Mouse (Mus musculus) c-Kit-negative CD71-positive TER-119-positive erythroid progenitor cells, embryonic 14.5 days (primary cell): ENCODE data around the gene Svbp.

Experiments used
- DNase-seq: peaks from one replicate; pipeline ENCODE4 v3.0.0-alpha.2; 2013; ENCODE audit warnings: low read depth, low spot score

Svbp gene

GRCm38 (mm10) chr4:119194909-119195581 lies at the start of gene Svbp:
TSS of gene Svbp (plus strand) at chr4:119195306.
- peak; percentile 85 for DNase-seq

GRCm38 (mm10) chr4:119146816-119147215 lies 48.3 kb upstream of the Svbp start:
- DNase-seq: no peak

- DNase-seq: no peak
Measured at GRCm38 (mm10) chr4:119147347-119147746, 47.8 kb upstream of the Svbp start.

GRCm38 (mm10) chr4:119148741-119149140 lies 46.4 kb upstream of the Svbp start:
- DNase-seq: no peak

DNA sequence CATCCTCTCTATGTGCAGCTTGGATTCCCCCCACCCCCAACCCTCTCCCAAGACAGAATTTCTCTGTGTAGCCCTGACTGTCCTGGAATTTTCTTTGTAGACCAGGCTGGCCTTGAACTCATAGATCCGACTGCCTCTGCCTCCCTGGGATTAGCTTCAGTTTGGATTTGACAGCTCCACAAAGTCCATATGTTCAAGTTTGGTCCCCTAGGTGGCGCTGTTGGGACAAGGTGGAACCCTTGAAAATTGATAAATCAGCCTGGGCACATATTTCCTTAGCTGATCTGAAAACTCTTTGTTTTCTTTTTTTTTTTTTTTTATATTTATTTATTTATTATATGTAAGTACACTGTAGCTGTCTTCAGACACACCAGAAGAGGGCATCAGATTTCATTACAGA lies 37.9 kb upstream of the Svbp start:
- DNase-seq: peak; percentile 71

- DNase-seq: no peak
Measured at GRCm38 (mm10) chr4:119157891-119158290, 37.2 kb upstream of the Svbp start.

- no peak for DNase-seq
Measured at GRCm38 (mm10) chr4:119161358-119161757, 33.7 kb upstream of the Svbp start.

- DNase-seq: no peak
Measured at GRCm38 (mm10) chr4:119162990-119163389, 32.1 kb upstream of the Svbp start.

DNA sequence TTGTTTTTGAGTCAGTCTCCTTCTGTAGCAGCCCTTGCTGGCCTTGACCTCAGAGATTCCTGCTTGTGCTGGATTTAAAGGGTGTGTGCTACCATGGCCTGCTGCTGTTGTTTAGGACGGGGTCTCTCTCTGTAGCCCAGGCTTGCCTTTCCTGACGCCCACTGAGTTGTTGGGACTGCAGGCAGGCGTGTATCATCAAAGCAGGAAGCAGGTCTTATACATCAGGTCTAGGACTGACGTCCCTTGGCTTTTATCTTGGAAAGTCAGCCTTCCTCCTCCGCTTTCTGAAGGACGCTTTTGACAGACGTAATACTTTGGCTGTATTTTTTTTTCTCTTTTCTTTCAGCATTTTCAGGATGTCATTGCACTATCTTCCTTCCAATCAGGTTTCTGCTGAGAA lies 29.2 kb upstream of the Svbp start:
- DNase-seq: no peak

DNA sequence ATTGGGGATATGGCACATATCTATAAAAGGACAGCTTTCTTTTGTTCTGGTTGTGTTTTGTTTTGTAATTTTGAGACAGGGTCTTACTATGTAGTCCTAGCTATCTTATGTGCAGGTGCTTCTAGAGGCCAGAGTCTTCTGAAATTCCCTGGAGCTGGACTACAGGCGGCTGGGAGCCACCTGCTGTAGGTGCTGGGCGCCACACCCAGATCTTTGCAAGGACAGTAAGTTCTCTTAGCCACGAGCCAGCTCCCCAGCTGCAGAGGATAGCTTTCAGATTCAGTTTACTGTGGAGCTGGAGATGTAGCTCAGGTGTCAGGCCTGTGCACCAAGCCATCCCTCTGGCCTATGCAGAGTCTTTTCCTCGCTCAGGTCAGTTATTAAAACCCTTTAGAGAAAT lies 28.0 kb upstream of the Svbp start:
- DNase-seq: no peak

DNA sequence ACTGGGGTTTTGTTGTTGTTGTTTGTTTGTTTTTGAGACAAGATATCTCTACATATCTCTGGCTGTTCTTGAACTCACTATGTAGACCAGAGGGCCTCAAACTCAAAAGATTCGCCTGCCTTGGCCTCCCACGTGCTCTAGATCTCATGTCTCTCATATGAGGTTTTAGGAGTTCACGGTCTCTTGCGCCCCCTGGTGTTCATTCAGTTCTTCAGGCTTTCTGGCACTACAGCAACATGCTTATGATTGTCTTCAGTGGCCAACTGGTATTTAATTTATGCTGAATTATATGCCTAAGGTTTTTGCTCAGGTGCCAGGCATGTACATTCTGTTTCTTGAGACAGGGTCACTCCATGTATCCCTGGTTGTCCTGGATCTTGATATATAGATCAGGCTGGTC lies 27.4 kb upstream of the Svbp start:
- peak; percentile 86 for DNase-seq

DNA sequence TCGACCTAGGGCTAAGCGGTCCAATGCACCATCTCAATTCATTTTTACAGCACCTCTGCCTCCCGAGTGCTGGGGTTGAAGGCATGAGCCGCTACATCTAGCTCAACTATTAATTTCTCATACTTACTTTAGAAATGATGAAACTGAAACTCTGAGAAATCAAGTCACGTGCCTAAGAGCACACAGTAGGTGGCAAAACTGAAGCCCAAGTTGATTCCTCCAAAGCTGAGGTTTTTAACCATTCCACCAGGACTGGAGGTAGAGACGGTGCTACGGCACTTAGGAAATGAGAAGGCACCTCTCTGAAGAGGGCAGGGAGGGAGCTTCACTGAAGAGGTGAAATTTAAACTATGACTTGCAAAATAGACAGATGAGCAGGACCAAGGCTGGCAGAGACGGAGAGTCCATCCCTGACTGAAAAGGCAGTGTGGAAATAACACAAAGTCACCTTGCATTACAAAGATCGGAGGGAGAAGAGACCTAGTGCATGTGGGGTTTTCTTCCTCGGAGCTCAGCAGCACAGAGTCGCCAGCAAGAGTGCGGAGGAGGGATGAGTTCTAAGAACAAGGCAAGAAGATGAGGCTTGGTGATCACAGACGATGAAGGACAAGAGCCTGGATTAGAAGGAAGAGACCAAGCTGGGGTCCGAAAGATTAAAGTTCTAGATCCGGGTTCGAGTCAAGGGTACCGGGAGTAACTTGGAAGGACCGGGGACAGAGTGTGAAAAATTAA lies 22.0 kb upstream of the Svbp start:
- no peak for DNase-seq

- peak; percentile 96 for DNase-seq
Measured at GRCm38 (mm10) chr4:119173851-119174453, 21.2 kb upstream of the Svbp start, which contains the start of gene Zfp691. TSS of gene Zfp691 (minus strand) at chr4:119174195.

DNA sequence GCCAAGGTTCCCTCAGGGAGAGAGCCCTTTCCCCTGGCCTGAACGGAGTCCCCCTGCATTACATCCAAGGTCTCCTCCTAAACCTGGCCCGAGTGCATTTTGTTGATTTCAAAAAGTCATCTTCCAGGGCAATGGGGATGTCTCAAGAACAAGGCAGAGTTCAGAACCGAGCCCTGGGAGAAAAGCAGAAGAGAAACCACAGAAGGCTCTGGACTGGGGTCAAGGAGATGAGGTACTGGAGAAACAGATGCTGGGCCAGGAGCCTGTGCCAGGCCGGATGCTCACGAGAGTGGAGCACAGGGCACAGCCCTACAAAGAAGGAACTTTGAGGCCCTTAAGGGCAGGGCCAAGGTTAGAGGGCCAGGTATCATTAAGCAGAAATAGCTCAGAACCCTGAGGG lies 17.4 kb upstream of the Svbp start:
- DNase-seq: no peak

DNA sequence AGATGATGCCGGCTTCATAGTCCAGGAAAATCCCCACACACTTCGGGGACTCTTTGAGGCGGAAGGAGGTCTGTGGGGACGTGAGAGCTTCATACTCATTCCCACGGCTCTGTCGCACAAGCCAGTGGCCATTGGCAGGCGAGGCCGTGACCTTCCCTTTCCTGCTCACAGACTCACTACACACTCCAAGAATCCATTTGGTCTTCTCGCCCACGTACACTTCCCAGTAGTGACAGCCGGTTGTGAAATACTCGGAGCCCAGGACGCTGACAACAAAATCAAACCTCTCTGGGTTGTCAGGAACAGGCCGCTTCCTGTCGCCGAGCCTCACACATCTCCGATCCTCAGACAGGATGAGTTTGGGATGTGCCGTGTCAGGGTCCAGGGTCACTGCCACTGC lies 16.8 kb upstream of the Svbp start:
- no peak for DNase-seq

- DNase-seq: no peak
Measured at GRCm38 (mm10) chr4:119180133-119180707, 14.9 kb upstream of the Svbp start.

GRCm38 (mm10) chr4:119181456-119181855 lies 13.7 kb upstream of the Svbp start:
- DNase-seq: no peak

DNA sequence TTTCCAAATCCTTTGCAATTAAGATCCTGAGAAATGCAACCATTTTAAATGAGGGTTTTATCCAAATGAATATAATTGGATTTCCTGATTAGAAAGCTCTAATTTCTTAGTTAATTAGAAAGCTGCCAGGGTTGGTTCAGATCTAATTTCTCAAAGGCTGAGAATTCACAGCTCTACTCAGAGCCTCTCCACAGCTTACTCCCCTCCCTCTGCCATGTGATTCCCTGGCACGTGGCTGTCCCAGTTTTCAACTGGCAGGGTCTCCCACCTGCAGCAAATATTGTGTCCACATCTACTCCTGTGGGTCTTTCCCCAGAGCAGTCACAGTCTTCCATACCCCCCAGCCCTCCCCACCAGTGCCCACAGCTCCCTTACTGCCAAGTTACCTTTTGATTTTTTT lies 11.6 kb upstream of the Svbp start:
- DNase-seq: no peak

DNA sequence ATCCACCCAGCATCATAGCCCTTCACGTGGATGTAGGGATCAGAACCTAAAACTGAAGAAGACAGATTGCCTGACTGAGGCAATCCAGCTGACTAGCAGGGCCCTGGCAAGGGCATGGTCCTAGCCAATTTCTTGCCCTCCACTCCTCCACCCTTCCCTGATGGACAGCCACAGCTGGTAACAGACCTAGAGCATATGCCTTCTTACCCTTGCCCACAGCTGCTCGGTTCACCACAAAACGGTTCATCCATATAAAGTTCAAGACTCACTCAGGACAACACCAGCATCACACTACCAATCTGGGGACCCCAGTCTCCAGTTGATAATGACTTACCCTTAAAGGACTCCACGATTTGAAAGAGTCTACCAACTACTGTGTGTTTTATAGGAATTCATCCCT lies 9.3 kb upstream of the Svbp start:
- no peak for DNase-seq

- DNase-seq: no peak
Measured at GRCm38 (mm10) chr4:119188060-119188785, 6.9 kb upstream of the Svbp start.

DNA sequence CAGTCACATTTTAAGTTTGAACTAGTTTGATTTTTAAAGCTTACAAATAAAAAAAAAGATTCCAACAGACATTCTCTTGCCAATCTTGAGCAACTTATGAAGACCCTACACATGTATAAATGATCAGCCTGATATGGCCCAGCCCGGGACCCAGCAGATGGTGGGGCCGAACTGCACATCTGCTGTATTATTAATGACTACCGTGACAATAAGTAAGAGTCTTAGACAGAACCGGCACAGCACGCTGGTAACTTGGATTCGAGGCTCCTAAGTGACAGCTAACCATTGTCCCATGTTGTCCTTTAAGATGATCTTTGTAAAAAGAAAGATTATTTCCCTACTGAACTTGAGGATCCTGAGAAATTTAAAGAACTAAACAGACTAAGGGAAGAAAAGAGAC lies 5.7 kb upstream of the Svbp start:
- DNase-seq: no peak

DNA sequence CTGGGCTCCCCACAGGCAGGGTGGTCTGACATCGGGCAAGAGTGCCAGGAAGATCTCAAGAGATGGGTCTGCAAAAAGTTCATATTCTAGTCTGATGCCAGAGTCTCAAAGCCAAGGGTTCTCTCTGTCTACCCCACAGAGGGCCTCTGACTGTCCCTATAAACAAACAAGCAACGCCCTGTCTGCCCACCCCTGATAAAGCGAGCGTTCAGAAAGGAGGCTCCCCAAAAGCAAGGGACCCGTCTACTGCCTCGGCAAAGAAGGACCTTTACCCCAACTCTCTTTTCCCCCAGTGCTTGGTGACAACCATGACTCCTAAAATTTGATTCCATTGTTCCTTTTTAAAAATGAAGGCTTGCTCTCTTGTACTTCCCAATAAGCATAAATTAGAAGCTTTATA lies 5.2 kb upstream of the Svbp start, which contains the start of gene Ermap:
Ermap (minus strand) TSS at position 148 of the 400 bp plus-strand sequence.
- DNase-seq: peak; percentile 83
